Mouse (Mus musculus): Measurements from ENCODE around the gene Wdr20. TPM values are rescaled to one million over a fixed set of nuclear protein-coding genes. Genes with fewer than 3 reads are reported as not detected.
"Not testable (repeated sequence)": the region's sequence is repeated elsewhere in the genome, so short reads cannot be mapped to it uniquely, and the experiment has no call there.

The Wdr20 gene
- 18.1 and 22.8 TPM in 2 replicates for polyA plus RNA-seq (2011; ENCODE audit: insufficient read length, low read depth, missing spikeins)

GRCm38 (mm10) chr12:110737170-110738157 lies at the start of gene Wdr20:
Gene Wdr20 (plus strand): TSS chr12:110737944.
- TF ChIP-seq CTCF (IDR thresholded peaks at IDR 0.05; ENCODE audit: borderline replicate concordance, insufficient read depth, low read length) (no peak), POLR2A (IDR thresholded peaks at IDR 0.05; ENCODE audit: low read depth, low read length) (peak; percentile 96)
- Histone ChIP-seq H3K4me1 (ENCODE audit: control insufficient read depth, insufficient read depth, low read length) (peaks cover 5% of the 10 kb centered on the region), H3K4me3 (ENCODE audit: insufficient read depth, low read length) (peak within 1 kb of the TSS; percentile 94), H3K27ac (ENCODE audit: insufficient read depth, low read length) (peak within 1 kb of the TSS; percentile 47; the same call in 1 of the 2 replicates)

- H3K4me3 ChIP-seq (ENCODE audit: insufficient read depth, low read length); H3K4me1 ChIP-seq (ENCODE audit: control insufficient read depth, insufficient read depth, low read length): not testable (repeated sequence)
- H3K27ac ChIP-seq (ENCODE audit: insufficient read depth, low read length) = peak overlapping the region; percentile 86; the same call in 1 of the 2 replicates
These were observed 48.8 kb upstream of the Wdr20 start for GRCm38 (mm10) chr12:110688921-110689320.

GRCm38 (mm10) chr12:110689919-110690643 lies 47.7 kb upstream of the Wdr20 start:
- Histone ChIP-seq H3K27ac (ENCODE audit: insufficient read depth, low read length) (no peak overlapping the region), H3K4me1 (ENCODE audit: control insufficient read depth, insufficient read depth, low read length) (peaks cover 6% of the 10 kb centered on the region), H3K4me3 (ENCODE audit: insufficient read depth, low read length) (no peak overlapping the region)
- TF ChIP-seq POLR2A (IDR thresholded peaks at IDR 0.05; ENCODE audit: low read depth, low read length) (no peak), CTCF (IDR thresholded peaks at IDR 0.05; ENCODE audit: borderline replicate concordance, insufficient read depth, low read length) (no peak)

- H3K4me3 ChIP-seq (ENCODE audit: insufficient read depth, low read length) = peak overlapping the region; percentile 15; the same call in 1 of the 2 replicates
- H3K27ac ChIP-seq (ENCODE audit: insufficient read depth, low read length); H3K4me1 ChIP-seq (ENCODE audit: control insufficient read depth, insufficient read depth, low read length): not testable (repeated sequence)
These were observed 44.4 kb upstream of the Wdr20 start for GRCm38 (mm10) chr12:110693378-110693777.

GRCm38 (mm10) chr12:110695676-110696171 lies 42.0 kb upstream of the Wdr20 start:
- no peak for TF ChIP-seq CTCF (IDR thresholded peaks at IDR 0.05; ENCODE audit: borderline replicate concordance, insufficient read depth, low read length)
- no peak for TF ChIP-seq POLR2A (IDR thresholded peaks at IDR 0.05; ENCODE audit: low read depth, low read length)
- H3K4me3 ChIP-seq (ENCODE audit: insufficient read depth, low read length) = peak overlapping the region; percentile 71
- peaks cover 3% of the 10 kb centered on the region for H3K4me1 ChIP-seq (ENCODE audit: control insufficient read depth, insufficient read depth, low read length)
- H3K27ac ChIP-seq (ENCODE audit: insufficient read depth, low read length) = peak overlapping the region; percentile 54

GRCm38 (mm10) chr12:110696173-110696974 lies 41.4 kb upstream of the Wdr20 start:
- Histone ChIP-seq H3K4me1 (ENCODE audit: control insufficient read depth, insufficient read depth, low read length) (peaks cover 3% of the 10 kb centered on the region), H3K27ac (ENCODE audit: insufficient read depth, low read length) (peak overlapping the region; percentile 54), H3K4me3 (ENCODE audit: insufficient read depth, low read length) (peak overlapping the region; percentile 71)
- peak; percentile 99 for TF ChIP-seq POLR2A (IDR thresholded peaks at IDR 0.05; ENCODE audit: low read depth, low read length)
- no peak for TF ChIP-seq CTCF (IDR thresholded peaks at IDR 0.05; ENCODE audit: borderline replicate concordance, insufficient read depth, low read length)

GRCm38 (mm10) chr12:110696975-110697400 lies 40.8 kb upstream of the Wdr20 start:
- peaks cover 8% of the 10 kb centered on the region for H3K4me1 ChIP-seq (ENCODE audit: control insufficient read depth, insufficient read depth, low read length)
- no peak for TF ChIP-seq CTCF (IDR thresholded peaks at IDR 0.05; ENCODE audit: borderline replicate concordance, insufficient read depth, low read length)
- TF ChIP-seq POLR2A (IDR thresholded peaks at IDR 0.05; ENCODE audit: low read depth, low read length) = no peak
- H3K4me3 ChIP-seq (ENCODE audit: insufficient read depth, low read length) = peak overlapping the region; percentile 63
- H3K27ac ChIP-seq (ENCODE audit: insufficient read depth, low read length) = no peak overlapping the region

GRCm38 (mm10) chr12:110697457-110697856 lies 40.3 kb upstream of the Wdr20 start:
- Histone ChIP-seq H3K27ac (ENCODE audit: insufficient read depth, low read length) (no peak overlapping the region), H3K4me3 (ENCODE audit: insufficient read depth, low read length) (no peak overlapping the region), H3K4me1 (ENCODE audit: control insufficient read depth, insufficient read depth, low read length) (peaks cover 13% of the 10 kb centered on the region)
- no peak for TF ChIP-seq CTCF (IDR thresholded peaks at IDR 0.05; ENCODE audit: borderline replicate concordance, insufficient read depth, low read length)
- TF ChIP-seq POLR2A (IDR thresholded peaks at IDR 0.05; ENCODE audit: low read depth, low read length) = no peak

- no peak overlapping the region for H3K27ac ChIP-seq (ENCODE audit: insufficient read depth, low read length)
- no peak overlapping the region for H3K4me3 ChIP-seq (ENCODE audit: insufficient read depth, low read length)
- TF ChIP-seq CTCF (IDR thresholded peaks at IDR 0.05; ENCODE audit: borderline replicate concordance, insufficient read depth, low read length) = no peak
- no peak for TF ChIP-seq POLR2A (IDR thresholded peaks at IDR 0.05; ENCODE audit: low read depth, low read length)
- peaks cover 15% of the 10 kb centered on the region for H3K4me1 ChIP-seq (ENCODE audit: control insufficient read depth, insufficient read depth, low read length)
These were observed 39.7 kb upstream of the Wdr20 start for GRCm38 (mm10) chr12:110698080-110698479.

Measured in embryonic fibroblast, embryonic 13.5 days (primary cell).